Mouse (Mus musculus) heart, adult 2 months (tissue): ENCODE results near the gene Gabbr2. TPM values are rescaled to one million over a fixed set of nuclear protein-coding genes. Genes with fewer than 3 reads are reported as not detected.

ENCODE experiments used
- DNase-seq, 2 experiments: peaks; one replicate each; pipeline ENCODE4 v3.0.0; 2021
- H3K27ac ChIP-seq: fragments of 200-600 bp; 2 replicates; pipeline ENCODE4 v1.8.1; 2022
- H3K27me3 ChIP-seq: fragments of 200-500 bp; 2 replicates; pipeline ENCODE4 v1.6.1; 2012; ENCODE audit warnings: mild to moderate bottlenecking, low read length, inconsistent platforms, mixed read lengths; ENCODE audit not compliant: control insufficient read depth, insufficient read depth
- H3K36me3 ChIP-seq: fragments of 200-500 bp; 2 replicates; pipeline ENCODE4 v1.6.1; 2012; ENCODE audit warnings: low read length, inconsistent platforms; ENCODE audit not compliant: control insufficient read depth, insufficient read depth
- H3K4me1 ChIP-seq: fragments of 200-500 bp; 2 replicates; pipeline ENCODE4 v1.6.1; 2011; ENCODE audit warnings: low read length; ENCODE audit not compliant: control insufficient read depth, insufficient read depth
- H3K4me3 ChIP-seq: fragments of 200-600 bp; 2 replicates; pipeline ENCODE4 v1.8.1; 2022
- H3K79me2 ChIP-seq: fragments of 200-500 bp; replicated peaks from 2 replicates; pipeline ENCODE4 v1.6.1; 2012; ENCODE audit warnings: mild to moderate bottlenecking, inconsistent platforms, low read length, moderate library complexity, mixed read lengths; ENCODE audit not compliant: control insufficient read depth, insufficient read depth
- H3K9ac ChIP-seq: fragments of 200-500 bp; 2 replicates; pipeline ENCODE4 v1.6.1; 2012; ENCODE audit warnings: low read depth, mild to moderate bottlenecking, control low read depth, inconsistent platforms, low read length, mixed read lengths
- CTCF ChIP-seq: fragments of 200-600 bp; IDR thresholded peaks from 2 replicates; pipeline ENCODE4 v1.8.1; 2022; ENCODE audit warnings: antibody characterized with exemption, mild to moderate bottlenecking, moderate library complexity
- EP300 ChIP-seq: fragments of 200-500 bp; IDR thresholded peaks from 2 replicates; pipeline ENCODE4 v1.6.1; 2011; ENCODE audit warnings: low read depth, low read length, control low read depth; ENCODE audit not compliant: insufficient read depth
- POLR2A ChIP-seq: fragments of 200-500 bp; IDR thresholded peaks from 2 replicates; pipeline ENCODE4 v1.6.1; 2011; ENCODE audit warnings: mild to moderate bottlenecking, low read depth, low read length, control low read depth; ENCODE audit not compliant: insufficient read depth
- WGBS: fragments of 180-500 bp; shearing (Covaris S2); methylation state at CpG from one replicate; pipeline ENCODE4 v1.1.7; 2018; 5-methylcytosine and 5-hydroxymethylcytosine counted together
- intact Hi-C: fragments of 180-260 bp; cut with DNase I; formaldehyde crosslinking; loops from one replicate; pipeline ENCODE4 v1.15.1; 2025
- polyA plus RNA-seq: library from polyadenylated mRNA; depleted of rRNA; stranded (reverse); fragments of >200 nt; gene quantifications from 2 replicates; pipeline ENCODE4 v1.2.3, GENCODE M21; 2012
- total RNA-seq, 2 experiments: library from RNA; stranded (reverse); gene quantifications; 2 replicates each; pipeline ENCODE4 v1.2.3; 2021

Gene Gabbr2
- total and polyA plus RNA-seq, 3 experiments, result 0.09 to 0.18 TPM; not detected in 1

GRCm38 (mm10) chr4:46827471-46827870, 164.2 kb downstream of the Gabbr2 start:
- Histone ChIP-seq H3K4me3 (no peak overlapping the region), H3K4me1 (no peaks in the 10 kb centered on the region; the same call in 1 of the 2 replicates), H3K79me2 (no peaks in the 10 kb centered on the region), H3K36me3 (no peaks in the 10 kb centered on the region), H3K27ac (no peak overlapping the region), H3K27me3 (no peaks in the 10 kb centered on the region), H3K9ac (no peak overlapping the region)
- no peak for TF ChIP-seq POLR2A
- no peak for TF ChIP-seq EP300
- TF ChIP-seq CTCF, result no peak
- intact Hi-C loops, result no loop called here
- 61% methylated on average over 9 of the region's 9 CpGs for WGBS
- no peak for DNase-seq

GRCm38 (mm10) chr4:46825846-46826529, 165.7 kb downstream of the Gabbr2 start:
- WGBS, result 77% methylated on average over 10 of the region's 10 CpGs
- no peaks in the 10 kb centered on the region for H3K27me3 ChIP-seq
- H3K4me3 ChIP-seq, result no peak overlapping the region
- DNase-seq, result no peak
- H3K27ac ChIP-seq, result no peak overlapping the region
- no peak overlapping the region for H3K9ac ChIP-seq
- intact Hi-C loops, result no loop called here
- H3K36me3 ChIP-seq, result no peaks in the 10 kb centered on the region
- no peaks in the 10 kb centered on the region for H3K79me2 ChIP-seq
- H3K4me1 ChIP-seq, result no peaks in the 10 kb centered on the region; the same call in 1 of the 2 replicates
- no peak for TF ChIP-seq POLR2A
- no peak for TF ChIP-seq CTCF

GRCm38 (mm10) chr4:46823738-46824137, 167.9 kb downstream of the Gabbr2 start:
- Histone ChIP-seq H3K4me1 (no peaks in the 10 kb centered on the region), H3K79me2 (no peaks in the 10 kb centered on the region), H3K27ac (no peak overlapping the region), H3K4me3 (no peak overlapping the region), H3K9ac (no peak overlapping the region), H3K36me3 (no peaks in the 10 kb centered on the region), H3K27me3 (no peaks in the 10 kb centered on the region)
- no peak for TF ChIP-seq POLR2A
- TF ChIP-seq CTCF, result no peak
- TF ChIP-seq EP300, result no peak
- intact Hi-C loops, result no loop called here
- no peak for DNase-seq
- WGBS, result 81% methylated on average over 14 of the region's 14 CpGs

- Histone ChIP-seq H3K79me2 (no peaks in the 10 kb centered on the region), H3K36me3 (no peaks in the 10 kb centered on the region), H3K9ac (no peak overlapping the region), H3K27ac (no peak overlapping the region), H3K27me3 (no peaks in the 10 kb centered on the region), H3K4me3 (no peak overlapping the region), H3K4me1 (no peaks in the 10 kb centered on the region)
- WGBS, result 88% methylated on average over 11 of the region's 11 CpGs
- intact Hi-C loops, result no loop called here
- no peak for DNase-seq
- TF ChIP-seq EP300 (no peak), CTCF (no peak), POLR2A (no peak)
Measured at GRCm38 (mm10) chr4:46821709-46822108, 170.0 kb downstream of the Gabbr2 start.

GRCm38 (mm10) chr4:46814954-46815353, 176.7 kb downstream of the Gabbr2 start:
- no peak overlapping the region for H3K9ac ChIP-seq
- H3K36me3 ChIP-seq, result no peaks in the 10 kb centered on the region
- 23% methylated on average over 4 of the region's 4 CpGs for WGBS
- DNase-seq, result no peak
- no peak overlapping the region for H3K27ac ChIP-seq
- H3K4me3 ChIP-seq, result no peak overlapping the region
- TF ChIP-seq EP300 (no peak), POLR2A (no peak), CTCF (no peak)
- no peaks in the 10 kb centered on the region for H3K79me2 ChIP-seq
- H3K27me3 ChIP-seq, result no peaks in the 10 kb centered on the region
- no peaks in the 10 kb centered on the region; the same call in none of the 2 replicates for H3K4me1 ChIP-seq
- intact Hi-C loops, result no loop called here

DNA sequence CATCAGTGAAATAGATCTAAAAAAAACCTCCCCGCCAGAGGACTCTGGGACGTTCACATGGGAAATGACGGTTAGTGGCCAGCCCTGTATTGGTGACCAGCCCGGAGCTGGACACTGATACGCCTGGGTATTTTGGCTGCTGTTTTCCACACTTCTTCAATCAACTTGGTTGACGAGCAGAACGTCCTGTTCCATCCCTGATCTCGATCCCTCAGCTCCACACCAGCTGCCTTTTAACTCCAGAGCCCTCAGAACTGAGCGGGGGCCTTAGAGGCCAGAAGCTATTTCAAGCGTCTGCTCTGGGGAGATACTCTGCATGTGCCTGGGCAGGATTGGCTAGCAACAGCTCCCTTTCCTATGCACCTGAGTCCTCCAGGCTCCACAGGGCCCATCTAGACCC, 177.4 kb downstream of the Gabbr2 start:
- H3K27me3 ChIP-seq, result no peaks in the 10 kb centered on the region
- H3K4me3 ChIP-seq, result no peak overlapping the region
- no peaks in the 10 kb centered on the region for H3K36me3 ChIP-seq
- TF ChIP-seq POLR2A (no peak), EP300 (no peak), CTCF (no peak)
- H3K9ac ChIP-seq, result no peak overlapping the region
- no peaks in the 10 kb centered on the region; the same call in none of the 2 replicates for H3K4me1 ChIP-seq
- H3K79me2 ChIP-seq, result no peaks in the 10 kb centered on the region
- intact Hi-C loops, result no loop called here
- H3K27ac ChIP-seq, result no peak overlapping the region
- peak in 1 of 2 experiments; percentile 16 for DNase-seq
- 48% methylated on average over 10 of the region's 10 CpGs for WGBS
